Mouse (Mus musculus) adrenal gland, adult (tissue): ENCODE results near the gene Fam71b.
"Not testable (repeated sequence)": the region's sequence is repeated elsewhere in the genome, so short reads cannot be mapped to it uniquely, and the experiment has no call there.

Experiments used
- DNase-seq, 2 experiments: peaks; one replicate each; pipeline ENCODE4 v3.0.0; 2022 to 2023; ENCODE audit warnings: low spot score in 1 of 2; ENCODE audit not compliant: inconsistent age in 2 of 2

The Fam71b gene

DNA sequence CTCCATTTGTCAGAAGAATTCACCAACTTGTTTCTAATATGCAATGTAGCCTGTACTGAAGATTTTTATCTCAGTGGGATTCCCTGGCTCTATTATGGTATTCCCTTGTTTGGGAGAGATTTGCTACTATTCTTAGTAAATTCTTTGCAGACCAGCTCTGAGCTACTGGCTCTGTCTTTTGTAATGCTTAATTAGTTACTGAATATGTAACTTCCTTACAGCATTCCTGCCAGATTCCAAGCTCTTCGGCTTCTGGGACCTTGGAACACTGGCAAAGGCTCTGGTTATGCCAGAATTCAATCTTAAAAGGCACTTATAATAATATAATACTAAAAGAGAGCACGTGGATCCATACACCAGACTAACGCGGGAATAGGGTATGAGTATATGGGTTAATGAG, 31.8 kb downstream of the Fam71b start:
- DNase-seq: not testable (repeated sequence)

DNA sequence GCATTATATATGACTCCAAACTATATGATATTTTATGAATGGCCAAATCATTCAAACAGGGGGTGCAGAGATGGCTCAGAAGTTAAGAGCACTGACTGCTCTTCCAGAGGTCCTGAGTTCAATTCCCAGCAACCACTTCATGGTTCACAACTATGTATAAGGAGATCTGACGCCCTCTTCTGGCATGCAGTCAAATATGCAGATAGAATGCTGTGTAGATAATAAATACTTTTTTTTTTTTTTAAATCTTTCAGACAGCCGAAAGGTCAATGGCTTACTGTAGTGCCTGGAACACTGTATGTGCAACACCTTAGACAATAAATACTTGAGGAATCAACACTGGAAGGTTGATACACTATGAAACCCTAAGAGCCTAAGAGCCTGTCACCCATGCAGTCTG, 33.8 kb downstream of the Fam71b start:
- no peak for DNase-seq

DNA sequence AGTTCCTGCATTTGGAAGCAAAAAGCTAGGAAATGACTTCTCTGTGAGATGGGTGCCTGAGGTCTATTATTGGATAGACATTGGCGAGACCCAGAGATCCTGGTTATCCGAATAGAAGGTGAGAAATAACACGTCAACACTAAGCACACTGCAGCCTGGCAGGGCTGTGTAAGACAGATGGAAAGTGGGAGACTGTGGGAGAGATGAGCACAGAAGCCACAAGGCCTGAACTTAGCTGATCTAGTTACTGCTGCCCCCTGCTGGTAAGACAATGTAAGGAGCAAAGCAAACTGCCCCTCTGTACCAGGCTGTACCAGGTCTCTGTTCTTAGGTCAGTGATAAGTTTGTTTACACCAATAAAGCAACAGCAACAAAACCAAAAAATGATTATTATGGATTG, 34.8 kb downstream of the Fam71b start:
- peak; percentile 72 to 89 for DNase-seq

DNA sequence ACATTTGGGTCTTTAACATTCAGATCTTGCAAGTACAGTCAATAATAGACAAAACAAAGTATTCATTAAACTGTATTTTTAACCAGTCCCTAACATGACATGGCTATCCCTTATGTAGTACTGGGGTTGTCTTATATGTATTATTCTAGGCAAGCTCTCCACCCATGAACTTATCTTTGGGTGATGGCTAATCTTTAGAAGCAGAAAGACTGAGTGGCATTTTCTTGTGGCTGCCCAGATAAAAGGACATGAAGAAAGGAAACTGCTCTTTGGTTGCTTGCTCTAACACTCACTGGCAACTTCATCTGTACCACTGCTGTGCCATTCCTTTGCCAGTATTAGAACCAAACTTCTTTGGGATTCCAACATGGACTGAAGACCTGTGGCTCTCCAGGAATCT, 39.0 kb downstream of the Fam71b start:
- no peak for DNase-seq

DNA sequence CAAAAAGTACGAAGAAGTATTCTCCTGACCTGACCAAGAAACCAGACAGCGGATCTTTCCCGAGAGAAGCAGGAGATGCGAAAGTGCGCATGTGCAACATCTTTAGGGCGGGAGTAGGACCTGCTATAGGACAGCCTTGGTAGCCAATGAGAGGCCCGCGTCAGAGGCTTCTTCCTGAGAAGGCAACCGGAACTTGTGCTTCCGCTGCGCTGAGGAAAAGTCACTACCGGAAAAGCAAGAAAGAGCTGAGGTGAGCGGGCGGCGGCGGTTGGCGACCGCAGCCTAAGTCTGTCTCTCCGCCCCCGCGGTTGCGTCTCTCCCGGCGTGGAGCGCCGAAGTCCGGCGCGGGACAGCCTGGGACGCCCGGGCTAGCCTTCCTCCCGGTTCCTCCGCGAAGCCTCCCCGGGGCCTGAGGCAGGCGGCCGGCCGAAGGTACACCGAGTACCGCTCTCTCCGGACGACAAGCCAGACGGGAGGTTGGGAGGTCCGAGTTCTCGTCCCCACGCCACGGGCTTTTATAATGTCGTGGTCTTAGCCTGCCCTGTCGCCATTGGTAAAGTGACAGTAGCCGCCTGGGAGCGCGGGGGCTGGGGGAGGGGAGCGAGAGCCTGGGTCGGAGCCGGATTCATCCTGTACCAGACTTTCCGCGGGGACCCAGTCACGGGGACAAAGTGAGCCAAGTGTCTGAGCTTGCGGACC, 40.5 kb downstream of the Fam71b start, which contains the start of gene Med7:
TSS of gene Med7 (plus strand) at position 166 of the 699 bp plus-strand sequence.
- DNase-seq: peak; percentile 95 to 98

DNA sequence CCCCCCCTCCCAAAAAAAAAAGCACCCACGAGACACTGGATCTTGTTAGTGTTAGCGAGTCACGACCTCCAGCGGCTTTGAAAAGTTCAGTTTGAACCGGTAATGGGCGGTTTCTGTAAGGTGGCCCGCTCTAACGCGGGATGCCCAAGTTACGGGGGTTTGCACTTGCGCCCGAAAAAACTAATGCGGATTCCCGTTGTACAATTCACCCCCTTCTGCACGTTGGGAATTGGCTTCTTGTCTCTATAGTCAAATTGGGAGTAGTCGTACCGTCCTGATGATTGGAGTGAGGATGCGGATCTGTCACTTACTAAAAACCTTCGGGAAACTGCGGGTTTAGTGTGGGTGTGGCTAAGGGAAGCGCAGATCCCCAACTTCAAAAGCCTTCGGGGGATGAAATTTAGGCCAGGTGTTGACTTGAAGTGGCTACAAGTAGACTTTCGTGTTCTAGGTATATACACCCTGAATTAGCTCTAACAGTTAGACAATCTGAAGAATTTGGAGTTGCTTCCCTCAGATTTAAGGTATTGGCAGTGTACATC, 41.2 kb downstream of the Fam71b start:
- DNase-seq: peak; percentile 18 to 74

DNA sequence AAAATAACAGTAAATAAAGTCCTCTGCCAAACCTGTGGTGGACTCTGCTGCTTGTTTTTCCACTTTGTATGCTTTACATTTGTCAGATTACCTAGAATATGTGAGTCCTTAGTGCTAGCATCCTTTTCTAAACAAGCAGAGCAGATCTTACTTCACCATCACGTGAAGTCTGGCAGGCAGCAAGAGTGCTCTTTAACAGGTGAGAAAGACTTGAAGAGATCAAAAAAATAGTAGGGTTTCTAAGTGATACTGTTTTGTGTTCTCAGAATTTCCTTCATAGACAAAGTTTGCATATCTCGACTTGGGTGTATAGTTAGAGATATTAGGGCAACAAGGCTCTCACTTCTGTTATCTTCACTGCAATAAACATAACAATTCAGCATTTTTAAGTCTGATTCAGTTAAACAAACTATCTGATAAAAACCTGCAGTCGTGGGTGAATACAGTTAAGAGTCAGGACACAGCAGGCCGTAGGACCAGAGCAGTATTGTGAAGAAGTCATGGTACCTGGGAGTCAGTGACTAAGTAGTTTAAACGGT, 42.7 kb downstream of the Fam71b start:
- DNase-seq: peak in 1 of 2 experiments; percentile 16

DNA sequence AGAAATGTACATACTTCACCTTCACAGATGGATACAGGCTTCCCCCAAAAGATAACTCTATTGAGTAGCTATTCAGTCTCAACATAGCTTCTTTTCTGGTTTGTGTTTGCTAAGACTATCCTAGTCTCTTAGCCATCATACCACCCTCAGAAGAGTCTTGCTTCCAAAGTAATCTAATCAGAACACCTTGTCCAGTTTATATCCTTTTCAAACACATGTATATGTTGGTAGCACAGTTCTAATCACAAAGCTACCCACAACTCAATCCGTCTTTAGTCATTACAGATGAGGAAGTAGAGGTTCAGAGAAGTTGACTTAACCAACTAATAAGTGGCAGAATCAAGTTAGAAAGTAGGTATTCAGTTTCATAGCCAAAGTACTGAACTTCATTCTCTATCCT, 45.4 kb downstream of the Fam71b start:
- DNase-seq: no peak

DNA sequence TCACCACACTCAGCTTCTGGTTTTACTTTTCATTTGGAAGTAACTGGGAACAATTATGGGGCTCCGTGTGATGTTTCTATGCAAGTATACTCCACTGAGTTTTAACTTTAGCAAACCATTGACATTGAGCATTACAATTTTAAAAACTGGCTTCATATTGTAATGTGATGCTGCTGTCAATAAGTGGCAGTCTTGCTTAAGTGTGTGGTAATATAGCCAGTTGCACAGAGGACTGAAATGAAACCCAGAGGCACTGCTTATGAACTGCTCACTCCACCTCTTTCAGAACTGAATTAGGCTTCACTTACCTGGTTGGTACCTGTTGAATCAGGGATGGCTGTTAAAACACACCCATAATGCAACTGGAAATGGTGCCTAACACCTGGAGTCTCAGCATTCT, 46.8 kb downstream of the Fam71b start:
- DNase-seq: peak in 1 of 2 experiments; percentile 45

DNA sequence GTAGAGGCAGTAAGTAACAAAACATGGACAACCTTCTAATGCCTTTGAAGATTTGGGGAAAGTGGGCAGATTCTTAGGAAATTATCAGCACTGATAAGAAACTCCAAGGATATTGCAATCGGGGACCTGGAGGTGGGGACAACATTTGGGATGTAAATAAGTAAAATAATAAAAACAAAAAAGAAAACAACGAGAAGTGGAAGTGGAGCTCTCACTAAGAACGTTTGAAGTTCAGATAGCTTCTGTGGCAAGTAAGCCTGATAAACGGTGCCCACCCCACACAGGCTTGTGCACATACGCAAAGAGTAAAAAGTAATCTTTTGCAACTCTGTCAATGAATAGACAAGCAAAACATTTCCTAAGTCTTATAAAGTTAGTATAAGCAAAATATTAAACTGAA, 47.6 kb downstream of the Fam71b start:
- no peak for DNase-seq

DNA sequence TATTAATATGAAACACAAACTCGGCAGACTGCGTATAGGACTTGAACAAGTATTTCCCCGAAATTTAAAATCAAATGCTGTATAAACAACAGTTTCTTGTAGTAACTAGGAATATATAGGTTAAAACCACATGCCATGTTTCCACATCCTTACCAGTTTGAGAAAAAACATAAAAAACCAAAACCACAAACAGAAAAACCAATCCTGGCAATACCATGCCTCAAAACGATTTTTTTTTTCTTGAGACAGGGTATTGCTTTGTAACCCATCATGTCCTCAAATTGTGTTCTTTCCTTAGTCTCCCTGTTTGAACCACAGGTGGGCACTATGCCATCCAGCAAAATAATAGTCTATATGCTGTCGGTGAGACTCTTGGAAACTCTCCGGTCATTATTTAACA, 49.8 kb downstream of the Fam71b start:
- no peak for DNase-seq

DNA sequence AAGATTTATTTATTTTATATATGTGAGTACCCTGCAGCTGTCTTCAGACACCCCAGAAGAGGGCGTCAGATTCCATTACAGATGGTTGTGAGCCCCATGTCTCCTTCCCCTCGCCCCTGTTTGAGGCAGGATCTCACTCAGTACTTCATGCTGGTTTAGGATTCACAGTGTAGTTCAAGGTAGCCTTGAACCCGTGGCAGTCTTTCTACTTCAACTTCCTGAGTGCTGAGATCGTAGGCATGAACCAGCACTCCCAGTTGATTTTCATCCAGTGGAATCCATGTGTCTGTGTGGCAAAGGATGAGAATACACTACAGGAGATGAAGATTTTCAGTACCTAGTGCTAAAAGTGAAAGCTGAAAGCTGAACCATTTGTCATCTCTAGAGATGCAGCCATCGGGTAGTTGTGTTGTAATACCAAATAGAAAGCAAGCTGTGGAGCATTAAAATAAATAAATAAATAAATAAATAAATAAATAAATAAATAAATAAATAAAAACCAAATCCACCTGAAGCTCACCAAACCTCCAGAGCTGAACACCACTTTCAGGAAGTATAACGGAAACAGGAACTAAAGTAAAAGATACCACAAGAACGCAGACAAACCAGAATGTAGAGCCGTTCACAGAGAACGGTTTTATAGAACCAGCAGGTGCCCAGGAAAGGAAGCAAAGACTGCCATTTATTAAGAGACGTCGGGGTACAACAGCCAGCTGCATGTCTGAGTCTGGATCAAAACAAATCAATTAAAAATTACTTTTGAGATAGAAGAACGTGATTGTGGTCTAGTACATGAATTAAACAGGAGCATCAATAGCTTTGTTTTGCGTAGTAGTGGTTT, 51.5 kb downstream of the Fam71b start:
- DNase-seq: no peak

DNA sequence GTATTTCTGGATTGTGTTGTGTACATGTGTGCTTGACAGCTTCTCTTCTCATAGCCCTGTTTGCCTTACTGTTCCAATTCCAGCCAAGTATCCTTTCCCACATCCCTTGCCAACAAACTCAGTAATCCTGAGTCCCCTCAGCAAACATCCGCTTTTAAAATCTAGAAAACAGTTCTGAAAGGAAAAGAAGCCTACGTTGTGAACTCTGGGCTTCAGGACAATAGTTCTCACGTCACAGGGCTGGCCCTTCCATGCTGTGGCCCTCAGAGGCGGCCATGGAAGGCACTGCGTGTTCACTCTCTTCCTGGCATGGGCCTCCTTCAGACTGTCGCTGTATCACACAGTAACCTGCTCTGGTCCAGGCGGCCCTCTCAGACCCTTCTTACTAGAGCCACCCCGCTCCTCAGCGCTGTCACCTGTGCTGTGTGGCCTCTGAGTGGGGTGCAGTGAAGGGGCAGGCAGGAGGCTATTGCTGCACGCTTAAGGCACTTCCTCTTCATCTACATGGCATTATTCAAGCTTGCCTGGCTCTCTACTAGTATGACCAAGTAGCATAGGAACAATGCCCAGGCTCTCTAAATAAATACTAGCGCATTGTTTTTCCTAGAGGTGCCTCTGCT, 53.2 kb downstream of the Fam71b start:
- DNase-seq: no peak

DNA sequence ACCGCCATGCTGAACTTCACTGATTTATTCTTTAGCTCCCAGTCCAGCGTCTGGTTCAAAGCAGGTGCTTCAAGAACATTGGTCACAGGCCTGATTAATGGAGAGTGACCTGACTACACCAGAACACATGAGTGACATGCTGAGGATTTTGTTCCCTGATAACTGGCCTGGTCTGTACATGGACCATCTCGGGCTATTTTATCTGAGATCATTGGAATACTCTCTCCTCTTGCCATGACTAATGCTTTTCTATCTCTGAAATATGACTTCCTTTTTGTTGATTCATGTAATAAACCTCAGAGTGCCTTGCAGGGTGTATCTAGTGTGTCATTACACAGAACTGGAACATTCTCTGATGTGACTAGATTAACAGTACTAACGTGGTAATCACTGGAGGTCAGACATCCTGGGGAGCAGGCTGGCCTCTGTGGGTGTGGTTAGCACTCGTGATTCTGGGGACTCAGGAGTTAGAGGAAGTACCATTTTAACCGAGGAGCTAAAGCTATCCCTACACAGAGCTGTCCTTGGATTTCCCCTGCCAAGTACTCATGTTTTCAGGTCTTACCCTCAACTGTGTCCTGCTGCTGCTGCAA, 58.2 kb downstream of the Fam71b start, which contains the start of gene Havcr2:
TSS of gene Havcr2 (plus strand) at position 483 of the 593 bp plus-strand sequence.
- DNase-seq: peak; percentile 15 to 71
